Mouse (Mus musculus): ENCODE data around the gene Kl.

- TF ChIP-seq CTCF (IDR thresholded peaks at IDR 0.05; ENCODE audit: borderline replicate concordance, control insufficient read depth, extremely low read depth, insufficient read depth, low read length, poor library complexity) (no peak), POLR2A (IDR thresholded peaks at IDR 0.05; ENCODE audit: control insufficient read depth, extremely low read depth, insufficient read depth, low read length, poor library complexity) (no peak)
These were observed 46.1 kb upstream of the Kl start for GRCm38 (mm10) chr5:150906053-150907040.
